Mouse (Mus musculus) heart, postnatal 14 days (tissue): ENCODE data around the gene Trim2. TPM values are rescaled to one million over a fixed set of nuclear protein-coding genes. Genes with fewer than 3 reads are reported as not detected.
A peak's percentile ranks its signal among the peaks of the same experiment; 100 is the strongest.

Experiments
- DNase-seq, 2 experiments: peaks; one replicate each; pipeline ENCODE4 v3.0.0; 2021 to 2022
- intact Hi-C: fragments of 180-260 bp; cut with DNase I; formaldehyde crosslinking; loops from one replicate; pipeline ENCODE4 v1.15.1; 2025
- total RNA-seq, 2 experiments: library from RNA; stranded (reverse); gene quantifications; 2 replicates each; pipeline ENCODE4 v1.2.3; 2021

Trim2 gene
- total RNA-seq, 2 experiments from 2014 or later, result 6.9 to 8.5 TPM

DNA sequence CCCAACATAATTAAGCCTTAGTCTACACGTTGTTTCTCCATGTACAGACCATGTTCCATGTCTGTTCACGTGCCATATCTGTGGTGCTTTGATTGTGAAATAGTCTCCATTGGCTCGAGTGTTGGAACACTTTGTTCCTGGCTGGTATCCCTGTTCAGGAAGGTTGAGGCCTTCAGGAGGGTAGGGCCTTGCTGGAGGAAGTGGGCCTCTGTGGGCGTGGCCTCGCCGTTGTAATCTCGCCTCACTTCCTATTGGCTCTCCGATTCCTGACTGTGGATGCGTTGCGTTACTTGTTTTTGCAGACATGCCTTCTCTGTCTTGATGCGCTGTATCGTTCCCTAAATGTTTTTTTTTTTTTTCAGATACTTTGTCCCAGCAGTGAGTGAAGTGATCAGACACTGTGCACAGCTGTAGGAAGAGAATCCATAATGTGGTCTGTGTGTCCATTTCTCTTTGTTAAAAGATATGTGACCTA is 18.3 kb upstream of the Trim2 start:
- intact Hi-C loops, result no loop called here
- DNase-seq, result peak in 1 of 2 experiments; percentile 22

DNA sequence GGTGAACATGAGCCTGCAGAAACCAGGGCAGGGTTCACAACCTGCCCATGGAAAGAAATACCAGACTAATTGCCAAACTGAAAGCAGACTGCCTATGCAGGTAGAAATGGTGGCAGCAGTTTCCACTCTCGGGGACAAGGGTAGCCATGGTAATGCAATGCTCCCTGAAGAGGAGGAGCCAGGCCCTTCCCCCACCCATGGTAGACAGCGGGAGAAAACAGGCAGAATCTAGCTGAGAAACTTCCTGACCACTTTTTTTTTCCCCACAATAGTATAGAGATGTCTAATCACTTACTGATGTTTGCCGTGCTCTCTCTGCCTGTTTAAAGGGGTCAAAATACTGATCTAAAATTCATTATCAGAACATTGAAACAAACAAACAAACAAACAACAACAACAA is 17.8 kb upstream of the Trim2 start:
- intact Hi-C loops, result no loop called here
- no peak for DNase-seq

DNA sequence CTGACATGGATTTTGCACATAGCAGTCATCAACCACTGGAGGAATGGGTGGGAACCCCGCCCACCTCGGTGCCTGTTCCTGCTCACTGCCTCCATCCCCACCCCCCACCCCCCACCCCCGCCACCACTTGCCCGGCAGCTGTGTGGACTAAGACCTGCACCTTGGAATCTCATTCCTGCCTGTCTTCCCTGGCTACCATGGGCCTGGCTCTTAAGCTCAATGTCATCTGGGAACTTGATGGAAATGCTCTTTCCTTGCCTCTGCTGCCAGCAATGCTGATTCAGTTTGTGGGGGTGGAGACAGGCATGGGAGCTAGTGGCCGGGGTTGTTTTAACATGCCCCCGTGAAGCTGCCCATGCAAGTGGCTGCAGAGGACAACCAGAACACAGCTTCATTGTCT is 17.3 kb upstream of the Trim2 start:
- intact Hi-C loops, result no loop called here
- DNase-seq, result no peak

DNA sequence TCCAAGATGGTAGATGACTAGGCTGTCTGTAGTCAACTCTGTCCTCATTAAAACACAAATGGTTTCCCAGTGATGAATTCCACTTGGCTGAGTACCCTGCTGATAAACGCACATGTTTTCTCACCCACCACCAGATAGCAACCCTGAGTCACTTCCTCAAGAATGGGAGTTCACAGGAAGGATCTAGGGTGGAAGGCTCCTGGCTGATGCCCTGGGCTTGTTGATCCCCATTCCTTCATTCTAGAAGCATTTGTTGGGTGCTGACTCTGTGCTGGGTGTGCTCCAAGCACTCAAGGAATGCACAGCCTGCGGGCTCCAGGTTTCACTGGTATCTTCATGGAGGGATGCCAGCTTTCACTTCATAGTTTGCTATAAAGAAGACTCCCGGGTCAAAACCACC is 12.8 kb upstream of the Trim2 start:
- intact Hi-C loops, result loop anchor here (10.0 kb wide), 2 partner anchors 225 to 375 kb away; no protein-coding TSS in a partner anchor
- DNase-seq, result peak in 1 of 2 experiments; percentile 54

DNA sequence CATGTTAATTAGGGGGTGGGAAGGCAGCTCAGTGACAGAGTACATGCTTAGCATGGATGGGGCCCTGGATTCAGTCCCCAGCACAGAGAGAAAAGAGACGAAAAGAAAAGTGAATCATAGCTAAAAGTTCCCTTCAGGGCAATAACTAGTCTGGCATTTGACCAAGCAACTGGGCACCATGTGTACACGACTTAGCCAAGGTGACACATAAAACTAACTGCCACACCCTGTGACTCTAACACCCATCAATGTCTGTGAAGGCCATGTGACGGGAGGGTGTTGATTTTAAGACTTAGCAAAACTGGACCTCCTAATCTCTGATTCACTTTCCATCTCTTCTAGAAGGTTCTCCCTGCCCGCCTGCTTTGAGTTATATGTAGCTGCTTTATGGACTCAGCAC is 12.2 kb upstream of the Trim2 start:
- intact Hi-C loops, result loop anchor here (10.0 kb wide), 2 partner anchors 226 to 374 kb away; no protein-coding TSS in a partner anchor
- no peak for DNase-seq

DNA sequence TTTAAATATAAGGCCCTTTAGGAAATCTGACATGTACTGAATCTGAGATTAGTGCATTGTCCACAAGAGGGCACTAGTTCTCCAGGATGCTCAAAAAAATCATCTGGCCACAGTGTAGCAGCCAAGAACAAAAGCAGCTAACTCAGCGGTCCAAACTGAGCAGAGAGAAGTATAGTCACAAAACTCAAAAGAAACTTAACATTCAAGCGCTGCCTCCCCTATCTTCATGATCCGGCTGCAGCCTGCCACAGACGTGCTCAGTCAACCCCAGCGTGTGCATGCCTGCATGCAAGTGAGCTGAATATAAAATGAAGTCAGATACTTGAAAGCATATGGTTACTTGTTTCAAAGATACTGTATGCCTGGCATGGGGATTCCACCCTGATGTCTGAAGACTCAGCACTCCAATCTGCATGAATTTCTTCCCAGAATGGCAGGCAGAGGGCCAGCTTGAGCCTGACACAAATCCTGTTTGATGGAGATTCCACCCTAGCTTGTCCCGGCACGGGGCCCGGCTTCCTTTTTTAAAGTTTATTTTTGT is 8.0 kb upstream of the Trim2 start:
- intact Hi-C loops, result loop anchor here (5.0 to 10.0 kb wide), 4 partner anchors 57 to 370 kb away; no protein-coding TSS in a partner anchor
- DNase-seq, result peak; percentile 53 to 79

DNA sequence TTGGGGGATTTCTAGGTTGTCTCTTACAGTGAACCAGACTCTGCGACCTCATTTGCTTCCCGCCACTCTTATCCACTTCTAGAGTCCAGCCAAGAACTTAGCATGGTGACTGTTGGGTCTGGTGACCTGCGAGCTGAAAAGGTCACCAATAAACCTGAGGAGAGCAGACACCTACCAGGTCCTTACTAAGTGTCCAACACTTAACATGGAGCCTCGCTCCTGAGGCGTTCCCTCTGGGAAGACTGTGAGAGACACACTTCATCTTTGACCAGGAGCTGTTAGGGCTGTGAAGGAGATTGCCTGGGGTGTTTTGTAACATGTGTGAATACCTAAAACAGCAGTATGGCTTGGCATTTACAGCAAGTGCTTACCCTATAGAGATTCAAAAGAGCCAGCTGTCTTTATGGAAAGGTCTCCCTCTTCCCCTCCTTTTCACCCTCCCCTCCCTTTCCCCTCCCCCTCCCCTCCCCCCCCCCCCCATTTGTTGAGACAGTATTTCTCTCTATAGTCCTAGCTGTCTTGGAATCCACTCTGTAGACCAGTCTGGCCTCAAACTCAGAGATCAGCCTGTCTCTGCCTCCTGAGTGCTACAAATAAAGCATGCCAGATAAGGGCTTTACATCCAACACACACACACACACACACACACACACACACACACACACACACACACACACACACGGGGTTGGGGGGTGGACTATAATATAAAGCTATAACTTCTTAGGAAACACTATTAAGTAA is 7.3 kb upstream of the Trim2 start:
- intact Hi-C loops, result loop anchor here (1.0 to 10.0 kb wide), 5 partner anchors 57 to 369 kb away; no protein-coding TSS in a partner anchor
- no peak for DNase-seq

DNA sequence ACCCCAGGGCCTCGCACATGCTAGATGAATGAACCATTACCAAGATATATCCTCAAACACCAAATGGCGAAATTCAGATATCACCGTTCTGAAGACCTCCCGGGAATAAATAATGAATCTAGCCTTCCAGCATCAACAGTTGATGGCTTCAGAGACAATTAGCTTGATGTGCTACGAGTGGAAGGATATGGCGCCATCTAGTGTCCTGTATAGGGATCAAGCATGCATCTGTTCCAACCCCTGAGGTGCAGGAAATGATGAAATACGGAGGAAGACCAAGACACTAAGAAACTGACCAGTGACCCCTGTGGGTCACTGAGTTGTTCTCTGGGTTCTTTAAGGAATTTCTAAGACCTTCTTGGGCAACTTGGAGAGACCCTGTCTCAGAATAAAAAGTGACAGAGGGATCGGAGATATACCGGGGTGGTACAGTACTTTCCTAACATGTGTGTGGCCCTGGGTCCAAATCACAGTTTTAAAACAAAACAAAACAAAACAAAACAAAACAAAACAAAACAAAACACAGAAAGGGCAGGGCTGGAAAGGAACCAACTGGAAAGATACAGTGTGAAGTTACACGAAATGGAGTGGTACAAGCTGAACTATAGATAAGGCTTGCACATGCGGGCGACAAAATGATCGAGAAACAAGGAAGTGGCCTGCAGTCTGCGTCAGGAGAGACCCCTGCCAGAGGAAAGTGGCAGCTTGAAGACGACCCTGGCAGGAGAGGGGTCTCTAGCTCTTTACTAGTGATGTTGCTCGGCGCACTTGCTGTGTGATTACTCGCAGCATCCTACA is 6.5 kb upstream of the Trim2 start:
- DNase-seq, result peak; percentile 58 to 75
- intact Hi-C loops, result loop anchor here (1.0 to 10.0 kb wide), 5 partner anchors 56 to 368 kb away; no protein-coding TSS in a partner anchor

DNA sequence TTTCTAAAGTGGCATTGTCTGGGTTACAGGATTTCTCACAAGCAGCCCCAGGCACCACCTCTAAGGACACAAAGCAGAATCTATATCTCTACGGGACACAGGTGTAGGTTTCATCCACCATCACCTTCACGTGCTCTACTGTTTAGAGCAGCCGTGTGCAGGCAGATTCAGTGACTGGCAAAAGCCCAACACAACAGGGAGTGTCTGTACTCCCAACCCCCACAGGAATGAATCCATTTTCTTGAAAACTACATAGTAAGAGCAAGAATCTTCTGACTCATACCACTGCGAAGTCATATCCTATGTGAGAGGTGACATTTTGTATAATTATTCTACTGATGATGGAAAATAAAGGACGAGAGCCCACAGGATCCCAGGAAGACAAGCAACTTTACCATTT is 5.6 kb upstream of the Trim2 start:
- intact Hi-C loops, result loop anchor here (5.0 to 10.0 kb wide), 4 partner anchors 55 to 368 kb away; no protein-coding TSS in a partner anchor
- DNase-seq, result no peak

DNA sequence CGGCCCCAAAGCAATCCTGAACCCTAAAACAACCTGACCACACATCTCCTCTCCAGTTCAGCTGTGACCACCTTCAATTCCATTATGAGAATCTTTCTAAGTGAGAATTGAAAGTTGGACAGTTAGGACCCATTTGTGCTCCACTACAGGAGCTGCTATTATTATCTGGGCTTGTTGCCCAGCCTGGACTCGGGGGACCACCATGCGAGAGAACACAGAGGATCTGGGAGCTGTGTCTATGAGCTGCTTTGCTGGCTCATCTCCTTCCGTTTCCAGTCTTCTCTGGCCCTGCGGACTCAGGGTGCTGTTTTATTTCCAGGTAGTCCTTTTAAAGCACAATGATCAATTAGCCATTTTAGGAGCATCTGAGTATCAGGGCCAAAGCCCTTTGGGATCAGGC is 839 bp upstream of the Trim2 start:
- intact Hi-C loops, result no loop called here
- DNase-seq, result peak in 1 of 2 experiments; percentile 38

DNA sequence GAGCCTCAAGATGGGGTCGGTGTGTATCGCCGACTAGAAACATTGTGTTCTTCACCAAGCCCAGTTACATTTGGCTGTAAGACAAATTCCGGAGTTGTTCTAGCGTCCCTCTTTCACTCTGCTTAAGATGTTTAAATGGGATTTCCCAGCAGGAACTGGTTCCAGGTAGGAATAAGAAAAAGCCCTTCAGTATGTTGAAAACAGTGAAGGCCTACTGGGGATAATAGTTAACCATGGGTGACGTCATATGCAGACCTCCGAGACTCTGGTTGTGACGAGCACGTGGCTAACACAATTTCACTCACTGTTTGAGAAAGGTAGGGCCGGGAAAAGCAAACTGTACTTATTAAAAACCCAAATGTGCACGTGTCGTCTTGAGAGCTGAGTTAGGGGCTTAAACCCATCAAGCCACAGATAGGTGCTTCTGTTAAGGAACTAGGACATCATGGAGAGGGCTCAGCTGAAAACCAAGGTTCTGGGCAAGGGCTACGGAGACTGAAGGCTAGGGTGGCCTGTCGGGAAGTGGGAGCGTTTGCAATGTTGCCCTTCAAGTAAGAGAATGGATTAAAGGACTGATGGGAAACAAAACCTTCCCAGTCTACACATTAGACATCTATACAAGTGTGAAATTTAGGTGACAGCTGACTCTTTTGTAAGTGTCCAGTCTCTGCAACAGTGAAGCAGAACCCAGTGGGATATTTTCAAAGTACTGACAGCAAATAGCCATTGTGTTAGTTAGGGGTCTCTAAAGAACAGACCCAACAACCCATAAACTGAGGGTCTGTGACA is 761 bp downstream of the Trim2 start:
- intact Hi-C loops, result no loop called here
- DNase-seq, result no peak

DNA sequence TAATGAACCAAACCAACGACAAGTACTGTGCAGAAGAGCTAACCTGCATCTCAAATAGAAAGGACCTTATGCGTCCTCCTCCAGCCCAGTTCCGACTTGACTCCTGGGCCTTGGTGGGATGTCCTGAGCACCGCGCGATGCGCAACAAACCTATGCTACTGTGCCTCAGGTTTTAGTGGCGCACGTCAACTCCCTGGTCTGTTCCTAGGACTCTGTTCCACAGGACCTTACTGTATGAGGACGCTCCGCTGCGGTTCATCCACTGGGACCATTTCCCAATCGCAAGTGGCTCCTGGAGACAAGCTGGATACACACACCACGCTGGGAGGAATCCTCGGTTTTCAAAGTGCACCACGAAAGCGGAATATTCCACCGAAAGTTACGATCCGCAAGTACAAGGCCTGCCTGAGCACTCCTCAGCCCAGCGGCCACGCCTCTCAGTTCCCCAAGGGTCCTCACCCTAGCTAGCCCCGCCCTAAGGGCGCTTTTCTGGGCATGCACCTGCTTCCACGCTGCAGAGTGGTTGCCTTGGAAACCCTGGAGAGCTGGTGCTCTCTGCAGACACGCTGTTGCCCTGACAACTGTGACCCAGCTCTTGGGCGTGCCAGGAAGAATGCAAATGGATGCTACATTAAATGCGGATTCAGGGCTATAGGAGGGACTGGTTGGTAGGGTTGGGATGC is 1.5 kb downstream of the Trim2 start:
- intact Hi-C loops, result no loop called here
- no peak for DNase-seq

DNA sequence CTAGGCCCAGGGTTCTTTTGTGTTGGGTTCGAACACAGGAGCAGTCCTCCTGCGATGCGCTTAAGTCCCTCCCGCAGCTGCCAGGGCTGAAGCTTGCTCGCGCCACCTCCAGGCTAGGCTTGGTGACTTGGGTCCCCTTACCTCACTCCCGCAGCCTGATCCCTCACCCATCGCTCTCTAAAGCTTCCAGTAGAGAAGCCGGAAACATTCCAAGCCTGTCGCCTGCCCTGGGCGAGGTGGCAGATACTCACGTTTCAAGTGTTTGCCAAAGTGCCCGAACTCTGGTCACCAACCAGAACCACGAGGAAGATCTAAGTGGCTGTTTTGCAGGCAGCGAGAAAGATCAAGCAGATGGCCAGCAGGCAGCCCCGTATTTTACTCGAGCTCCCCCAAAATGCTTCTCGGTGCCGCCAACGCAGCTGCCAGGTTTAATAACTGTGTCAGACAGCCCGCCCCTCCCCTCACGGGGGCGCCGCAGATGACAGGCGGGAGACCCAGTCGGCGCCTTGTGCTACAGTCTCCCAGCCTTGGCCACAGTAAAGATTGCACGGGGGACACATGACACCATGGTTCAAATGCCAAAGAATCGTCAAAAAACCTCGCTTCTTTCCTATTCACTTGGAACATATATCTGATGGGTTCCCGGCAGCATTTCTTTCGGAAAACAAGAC is 2.2 kb downstream of the Trim2 start:
- intact Hi-C loops, result no loop called here
- DNase-seq, result peak; percentile 35 to 48

DNA sequence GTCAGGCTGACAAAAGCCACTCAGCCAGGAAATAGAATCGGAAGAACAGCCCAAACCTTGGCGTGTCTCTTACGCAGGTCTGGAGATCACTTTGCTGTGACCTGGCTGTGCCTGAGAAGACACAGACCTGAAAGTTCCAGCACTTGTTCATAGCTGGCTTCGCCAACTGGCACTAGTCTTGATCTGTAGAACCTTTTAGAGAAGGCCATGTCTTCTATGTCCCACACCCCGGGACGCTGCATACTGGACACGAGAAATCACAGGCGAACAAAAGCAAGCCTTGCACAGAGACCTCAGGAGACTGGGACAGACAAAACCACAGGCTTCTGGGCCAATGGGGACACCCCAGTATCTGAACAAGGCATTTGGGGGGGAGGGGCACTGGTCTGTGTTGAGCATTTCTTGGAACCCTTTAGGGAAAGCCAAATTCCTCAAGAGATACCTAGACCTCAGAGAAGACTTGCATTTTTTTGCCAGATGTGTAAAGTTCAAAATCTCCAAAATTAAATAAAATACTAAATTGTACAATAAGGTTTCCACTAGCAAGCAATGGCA is 3.2 kb downstream of the Trim2 start:
- intact Hi-C loops, result loop anchor here (2.0 kb wide), 1 partner anchor 129 kb away; the partner anchor contains the start of gene Gm6525
- no peak for DNase-seq

DNA sequence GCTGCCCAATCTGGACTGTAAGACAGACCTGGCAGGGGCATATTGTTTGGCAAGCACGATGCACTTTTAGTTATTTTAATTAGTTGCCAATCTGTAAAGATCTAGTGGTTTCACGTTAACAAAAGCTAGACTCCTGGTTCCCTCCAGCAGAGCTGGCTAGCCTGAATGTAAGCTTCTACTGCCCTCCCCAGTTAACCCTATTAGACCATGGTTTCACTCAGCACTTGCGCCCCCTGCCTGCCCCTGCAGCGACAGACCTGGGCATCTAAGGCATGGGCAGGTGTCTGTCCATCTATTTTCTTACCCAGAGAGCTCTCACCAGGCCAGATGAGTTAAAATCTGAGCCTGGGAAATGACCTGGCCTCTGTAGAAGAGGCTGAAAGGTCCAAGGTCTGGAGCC is 4.4 kb downstream of the Trim2 start:
- intact Hi-C loops, result loop anchor here (2.0 kb wide), 1 partner anchor 127 kb away; the partner anchor contains the start of gene Gm6525
- peak; percentile 36 to 59 for DNase-seq

DNA sequence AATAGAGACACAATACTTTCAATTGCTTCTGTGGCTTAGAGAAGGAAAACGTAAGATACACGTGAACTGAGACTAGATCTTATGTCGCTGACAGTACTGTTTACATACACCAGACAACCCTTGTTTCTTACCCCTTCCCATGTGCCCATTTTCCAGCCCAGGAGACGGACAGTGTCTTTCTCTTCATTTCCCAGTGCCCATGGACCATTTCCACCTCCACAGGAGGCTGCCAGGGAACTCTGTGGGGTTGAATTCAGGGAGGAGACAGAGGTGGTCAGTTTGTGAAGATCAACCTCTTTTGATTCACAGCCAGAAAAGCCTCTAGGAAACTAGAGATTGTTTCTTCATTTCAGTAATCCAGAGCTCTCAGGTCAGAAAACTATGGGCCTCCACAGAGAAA is 5.0 kb downstream of the Trim2 start:
- no peak for DNase-seq
- intact Hi-C loops, result loop anchor here (2.0 kb wide), 1 partner anchor 127 kb away; the partner anchor contains the start of gene Gm6525

DNA sequence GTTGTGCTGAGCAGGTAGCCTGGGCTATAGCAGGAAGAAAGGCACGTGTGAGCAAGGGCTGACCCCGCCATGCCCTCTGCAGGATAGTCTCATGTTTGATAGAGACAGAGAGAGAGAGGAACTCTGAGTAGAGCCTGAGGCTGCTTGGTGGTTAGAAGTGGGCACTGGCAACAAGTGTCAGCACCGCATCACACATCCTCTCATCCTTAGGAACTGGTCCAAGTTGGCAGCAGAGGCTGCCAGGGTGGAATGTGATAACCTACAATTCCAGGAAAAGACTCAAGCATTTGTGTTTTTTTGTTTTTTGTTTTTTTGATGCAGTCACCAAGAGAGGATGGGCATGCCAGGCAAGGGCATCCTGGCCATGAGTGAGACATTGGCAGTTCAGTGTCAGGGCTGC is 8.5 kb downstream of the Trim2 start:
- no peak for DNase-seq
- intact Hi-C loops, result no loop called here

DNA sequence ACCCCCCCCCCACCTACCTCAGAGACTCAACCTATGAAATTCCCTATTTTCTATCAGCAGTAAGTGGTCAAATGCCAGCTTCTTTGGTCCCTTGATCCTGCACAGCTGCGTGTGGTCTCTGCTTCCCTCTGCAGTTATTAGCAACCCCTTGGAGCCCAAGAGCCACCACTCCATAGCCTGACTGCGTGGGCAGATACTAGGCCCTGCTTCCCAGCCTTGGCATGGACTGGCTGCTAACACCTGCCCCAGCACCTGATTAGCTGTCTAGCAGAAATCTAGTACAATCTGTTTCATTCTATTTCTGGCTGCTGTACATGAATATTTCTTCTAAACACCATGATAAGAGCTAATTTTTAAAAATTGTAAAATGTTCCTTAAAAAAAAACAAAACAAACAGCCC is 10.0 kb downstream of the Trim2 start:
- DNase-seq, result no peak
- intact Hi-C loops, result no loop called here

DNA sequence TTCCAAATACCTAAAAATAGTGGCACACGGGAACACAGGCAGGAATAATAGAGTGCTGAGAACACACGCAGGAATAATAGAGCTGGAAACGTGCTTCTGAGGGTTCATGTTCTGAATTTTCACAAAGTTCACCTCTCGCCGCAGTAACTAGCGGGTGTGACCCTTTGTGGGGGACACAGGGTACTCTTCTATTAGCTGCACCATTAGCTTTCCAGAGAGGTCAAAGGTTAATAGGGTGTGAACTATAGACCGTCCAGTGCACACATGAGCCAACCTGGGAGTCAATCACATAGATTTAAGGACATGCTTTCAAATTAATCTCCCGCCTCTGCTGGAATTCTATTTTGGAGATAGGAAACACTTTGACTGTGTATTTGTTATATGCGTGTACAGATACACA is 11.9 kb downstream of the Trim2 start:
- intact Hi-C loops, result no loop called here
- no peak for DNase-seq
